Mouse (Mus musculus): Measurements from ENCODE around the gene Syncrip. TPM values are rescaled to one million over a fixed set of nuclear protein-coding genes. Genes with fewer than 3 reads are reported as not detected.
"Not testable (repeated sequence)": the region's sequence is repeated elsewhere in the genome, so short reads cannot be mapped to it uniquely, and the experiment has no call there.

Syncrip gene
- polyA plus RNA-seq, 1 experiment from 2014 or later: 87.4 TPM

GRCm38 (mm10) chr9:88500112-88500511 lies 17.7 kb upstream of the Syncrip start:
- Histone ChIP-seq H3K27ac (ENCODE audit: low read length) (no peak overlapping the region), H3K9ac (ENCODE audit: low read length) (no peak overlapping the region), H3K27me3 (ENCODE audit: control insufficient read depth, insufficient read depth, low read length) (no peaks in the 10 kb centered on the region), H3K4me2 (ENCODE audit: low read depth, low read length) (no peak overlapping the region), H3K4me3 (replicated peaks; ENCODE audit: low read length) (no peak overlapping the region), H3K4me1 (ENCODE audit: control insufficient read depth, insufficient read depth, low read length) (no peaks in the 10 kb centered on the region), H3K36me3 (ENCODE audit: control insufficient read depth, insufficient read depth, low read length) (no peaks in the 10 kb centered on the region), H3K9me3 (replicated peaks; ENCODE audit: control insufficient read depth, low read length) (no peaks in the 10 kb centered on the region)
- no peak for ATAC-seq (ENCODE audit: insufficient read depth, low FRiP score)
- 81% methylated on average over 2 of the region's 2 CpGs for WGBS

DNA sequence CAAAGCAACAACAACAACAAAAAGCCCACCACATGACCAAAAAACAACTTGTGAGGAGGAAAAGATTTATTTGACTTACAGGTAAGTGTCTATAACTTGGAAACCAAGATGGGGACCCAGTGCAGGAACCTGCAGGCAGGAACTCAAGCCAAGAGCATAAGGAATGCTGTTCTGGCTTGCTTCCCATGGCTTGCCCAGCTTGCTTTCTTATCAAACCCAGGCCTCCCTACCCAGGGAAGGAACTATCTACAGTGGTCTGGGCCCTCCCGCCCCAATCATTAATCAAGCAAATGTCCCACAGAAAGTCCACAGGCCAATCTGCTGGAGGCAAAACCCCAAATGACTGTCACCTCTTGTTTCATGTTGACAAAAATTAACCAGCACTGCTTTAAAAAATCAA lies 10.1 kb upstream of the Syncrip start:
- WGBS: 45% methylated on average over 1 of the region's 1 CpGs
- Histone ChIP-seq H3K9me3 (replicated peaks; ENCODE audit: control insufficient read depth, low read length) (no peaks in the 10 kb centered on the region), H3K27me3 (ENCODE audit: control insufficient read depth, insufficient read depth, low read length) (no peaks in the 10 kb centered on the region), H3K27ac (ENCODE audit: low read length) (no peak overlapping the region), H3K4me1 (ENCODE audit: control insufficient read depth, insufficient read depth, low read length) (no peaks in the 10 kb centered on the region), H3K4me2 (ENCODE audit: low read depth, low read length) (no peak overlapping the region), H3K4me3 (replicated peaks; ENCODE audit: low read length) (no peak overlapping the region), H3K9ac (ENCODE audit: low read length) (no peak overlapping the region), H3K36me3 (ENCODE audit: control insufficient read depth, insufficient read depth, low read length) (no peaks in the 10 kb centered on the region)
- peak; percentile 21; the same call in 1 of the 2 replicates for ATAC-seq (ENCODE audit: insufficient read depth, low FRiP score)

- no peak for ATAC-seq (ENCODE audit: insufficient read depth, low FRiP score)
- H3K9me3 ChIP-seq (replicated peaks; ENCODE audit: control insufficient read depth, low read length): no peaks in the 10 kb centered on the region
- no peak overlapping the region for H3K27ac ChIP-seq (ENCODE audit: low read length)
- H3K36me3 ChIP-seq (ENCODE audit: control insufficient read depth, insufficient read depth, low read length): no peaks in the 10 kb centered on the region
- H3K9ac ChIP-seq (ENCODE audit: low read length): no peak overlapping the region
- no peak overlapping the region for H3K4me2 ChIP-seq (ENCODE audit: low read depth, low read length)
- 49% methylated on average over 6 of the region's 6 CpGs for WGBS
- peaks cover 5% of the 10 kb centered on the region for H3K4me1 ChIP-seq (ENCODE audit: control insufficient read depth, insufficient read depth, low read length)
- H3K27me3 ChIP-seq (ENCODE audit: control insufficient read depth, insufficient read depth, low read length): no peaks in the 10 kb centered on the region
- no peak overlapping the region for H3K4me3 ChIP-seq (replicated peaks; ENCODE audit: low read length)
Measured at GRCm38 (mm10) chr9:88484531-88484930, 2.2 kb upstream of the Syncrip start.

DNA sequence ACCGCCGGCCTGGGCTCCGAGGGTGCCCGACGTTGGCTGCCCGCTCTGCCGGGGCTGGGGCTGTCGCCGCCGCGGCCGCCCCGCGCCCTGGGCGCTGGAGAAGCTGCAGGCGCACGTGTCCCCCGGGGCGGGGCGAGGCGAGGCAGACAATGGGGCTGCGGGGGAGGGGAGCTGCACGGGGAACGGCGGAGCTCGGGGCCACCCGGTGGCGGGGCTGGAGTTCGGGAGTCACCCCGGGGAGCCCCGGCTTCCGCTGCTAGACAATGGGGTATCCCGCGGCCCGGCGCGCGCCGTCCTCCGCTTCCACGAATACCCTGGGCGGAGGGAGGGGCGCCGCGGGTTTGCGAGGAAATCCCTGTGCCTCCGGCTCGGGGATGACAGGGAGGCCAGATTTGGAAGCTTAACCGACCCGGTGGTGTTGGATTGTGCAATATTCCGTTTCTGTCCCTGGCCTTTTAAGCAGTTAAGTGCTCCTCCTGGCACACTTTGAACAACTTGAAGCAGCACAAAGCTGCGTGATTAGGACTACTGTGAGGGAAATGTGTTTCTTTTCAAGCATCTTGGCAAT lies 539 bp upstream of the Syncrip start:
- Histone ChIP-seq H3K4me3 (replicated peaks; ENCODE audit: low read length) (peak overlapping the region; percentile 95), H3K9me3 (replicated peaks; ENCODE audit: control insufficient read depth, low read length) (no peaks in the 10 kb centered on the region), H3K27ac (ENCODE audit: low read length) (peak overlapping the region; percentile 97), H3K4me1 (ENCODE audit: control insufficient read depth, insufficient read depth, low read length) (peaks cover 5% of the 10 kb centered on the region), H3K4me2 (ENCODE audit: low read depth, low read length) (peak overlapping the region; percentile 67), H3K9ac (ENCODE audit: low read length) (peak overlapping the region; percentile 93), H3K27me3 (ENCODE audit: control insufficient read depth, insufficient read depth, low read length) (no peaks in the 10 kb centered on the region), H3K36me3 (ENCODE audit: control insufficient read depth, insufficient read depth, low read length) (no peaks in the 10 kb centered on the region)
- under 1% methylated on average over 52 of the region's 52 CpGs for WGBS
- no peak for ATAC-seq (ENCODE audit: insufficient read depth, low FRiP score)

DNA sequence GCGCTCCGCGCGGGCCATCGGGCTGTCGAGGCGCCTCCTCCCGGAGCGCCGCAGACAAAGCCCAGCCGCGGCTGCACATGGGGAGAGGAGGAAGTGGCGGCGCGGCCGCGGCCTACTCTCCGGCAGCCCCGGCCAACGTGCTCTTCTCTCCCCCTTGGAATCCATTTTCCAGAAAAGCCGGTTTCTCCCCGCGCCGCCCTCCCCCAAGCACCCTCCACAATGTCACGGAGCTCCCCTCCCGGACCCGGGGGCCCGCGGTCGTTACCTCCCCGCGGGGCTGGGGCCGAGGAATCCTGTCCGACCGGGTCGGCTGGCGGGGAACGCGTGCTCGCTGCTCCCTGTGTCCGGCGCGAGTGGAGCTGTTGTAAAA lies 598 bp downstream of the Syncrip start:
- peaks cover 5% of the 10 kb centered on the region for H3K4me1 ChIP-seq (ENCODE audit: control insufficient read depth, insufficient read depth, low read length)
- peak overlapping the region; percentile 99 for H3K27ac ChIP-seq (ENCODE audit: low read length)
- H3K4me3 ChIP-seq (replicated peaks; ENCODE audit: low read length): peak overlapping the region; percentile 95
- peak overlapping the region; percentile 99 for H3K9ac ChIP-seq (ENCODE audit: low read length)
- H3K9me3 ChIP-seq (replicated peaks; ENCODE audit: control insufficient read depth, low read length): no peaks in the 10 kb centered on the region
- H3K27me3 ChIP-seq (ENCODE audit: control insufficient read depth, insufficient read depth, low read length): no peaks in the 10 kb centered on the region
- 0 out of 2 replicates have a peak, but pooled peaks cover 6% of the 10 kb centered on the region for H3K36me3 ChIP-seq (ENCODE audit: control insufficient read depth, insufficient read depth, low read length)
- peak; percentile 0; the same call in 1 of the 2 replicates for ATAC-seq (ENCODE audit: insufficient read depth, low FRiP score)
- H3K4me2 ChIP-seq (ENCODE audit: low read depth, low read length): peak overlapping the region; percentile 89; the same call in 1 of the 2 replicates
- WGBS: under 1% methylated on average over 38 of the region's 43 CpGs

DNA sequence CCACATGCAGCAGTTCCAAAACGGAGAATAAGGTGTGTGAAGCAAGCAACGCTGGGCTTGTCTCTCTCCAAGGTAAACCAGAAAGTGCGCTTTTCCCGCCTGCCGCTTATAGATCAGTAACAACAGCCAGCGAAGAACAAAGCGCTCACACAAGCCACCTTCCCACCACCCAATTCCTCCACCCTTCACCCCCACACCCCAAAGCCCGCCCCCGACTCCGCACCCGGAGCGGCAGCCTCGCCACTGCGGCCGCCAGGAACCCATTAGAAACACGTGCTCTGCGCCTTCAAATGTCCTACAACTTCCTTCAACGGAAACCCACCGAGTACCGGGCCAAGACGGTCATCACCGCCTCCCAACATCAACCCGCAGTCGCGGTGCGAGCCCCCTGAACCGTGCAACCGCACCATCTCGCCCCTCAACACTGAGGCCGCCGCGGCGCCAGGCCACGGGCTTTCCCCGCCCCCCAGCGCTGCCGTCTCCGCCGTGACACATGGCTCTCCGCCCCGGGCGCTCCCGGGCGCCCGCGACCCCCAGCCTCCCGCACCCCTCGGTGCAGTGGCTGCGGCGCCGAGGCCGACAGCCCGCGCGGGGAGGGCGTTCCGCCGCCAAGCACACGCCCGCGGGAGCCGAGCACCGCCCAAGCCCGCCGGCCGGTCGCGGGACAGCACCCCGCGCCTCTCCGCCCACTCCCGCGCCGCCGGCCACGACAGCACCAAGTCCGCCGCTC lies 1.1 kb downstream of the Syncrip start:
- WGBS: under 1% methylated on average over 76 of the region's 78 CpGs
- Histone ChIP-seq H3K9me3 (replicated peaks; ENCODE audit: control insufficient read depth, low read length) (no peaks in the 10 kb centered on the region), H3K9ac (ENCODE audit: low read length) (peak overlapping the region; percentile 99), H3K27me3 (ENCODE audit: control insufficient read depth, insufficient read depth, low read length) (no peaks in the 10 kb centered on the region), H3K4me3 (replicated peaks; ENCODE audit: low read length) (peak overlapping the region; percentile 95), H3K27ac (ENCODE audit: low read length) (peak overlapping the region; percentile 99), H3K36me3 (ENCODE audit: control insufficient read depth, insufficient read depth, low read length) (0 out of 2 replicates have a peak, but pooled peaks cover 7% of the 10 kb centered on the region), H3K4me2 (ENCODE audit: low read depth, low read length) (peak overlapping the region; percentile 89), H3K4me1 (ENCODE audit: control insufficient read depth, insufficient read depth, low read length) (peaks cover 5% of the 10 kb centered on the region)
- ATAC-seq (ENCODE audit: insufficient read depth, low FRiP score): peak; percentile 5; the same call in 1 of the 2 replicates

- H3K4me2 ChIP-seq (ENCODE audit: low read depth, low read length): peak overlapping the region; percentile 89
- no peaks in the 10 kb centered on the region for H3K27me3 ChIP-seq (ENCODE audit: control insufficient read depth, insufficient read depth, low read length)
- H3K27ac ChIP-seq (ENCODE audit: low read length): no peak overlapping the region
- peak overlapping the region; percentile 95 for H3K4me3 ChIP-seq (replicated peaks; ENCODE audit: low read length)
- H3K36me3 ChIP-seq (ENCODE audit: control insufficient read depth, insufficient read depth, low read length): 0 out of 2 replicates have a peak, but pooled peaks cover 9% of the 10 kb centered on the region
- peaks cover 5% of the 10 kb centered on the region for H3K4me1 ChIP-seq (ENCODE audit: control insufficient read depth, insufficient read depth, low read length)
- ATAC-seq (ENCODE audit: insufficient read depth, low FRiP score): no peak
- H3K9ac ChIP-seq (ENCODE audit: low read length): peak overlapping the region; percentile 54; the same call in 1 of the 2 replicates
- no peaks in the 10 kb centered on the region for H3K9me3 ChIP-seq (replicated peaks; ENCODE audit: control insufficient read depth, low read length)
- WGBS: 2% methylated on average over 1 of the region's 1 CpGs
Measured at GRCm38 (mm10) chr9:88480120-88480519, 2.3 kb downstream of the Syncrip start.

- Histone ChIP-seq H3K36me3 (ENCODE audit: control insufficient read depth, insufficient read depth, low read length) (peaks cover 18% of the 10 kb centered on the region; the same call in 1 of the 2 replicates), H3K9ac (ENCODE audit: low read length) (no peak overlapping the region), H3K27ac (ENCODE audit: low read length) (no peak overlapping the region), H3K4me3 (replicated peaks; ENCODE audit: low read length) (no peak overlapping the region), H3K27me3 (ENCODE audit: control insufficient read depth, insufficient read depth, low read length) (no peaks in the 10 kb centered on the region), H3K4me2 (ENCODE audit: low read depth, low read length) (no peak overlapping the region), H3K9me3 (replicated peaks; ENCODE audit: control insufficient read depth, low read length) (no peaks in the 10 kb centered on the region), H3K4me1 (ENCODE audit: control insufficient read depth, insufficient read depth, low read length) (peaks cover 5% of the 10 kb centered on the region)
- ATAC-seq (ENCODE audit: insufficient read depth, low FRiP score): no peak
- WGBS: 40% methylated on average over 1 of the region's 1 CpGs
Measured at GRCm38 (mm10) chr9:88476138-88476537, 6.2 kb downstream of the Syncrip start.

DNA sequence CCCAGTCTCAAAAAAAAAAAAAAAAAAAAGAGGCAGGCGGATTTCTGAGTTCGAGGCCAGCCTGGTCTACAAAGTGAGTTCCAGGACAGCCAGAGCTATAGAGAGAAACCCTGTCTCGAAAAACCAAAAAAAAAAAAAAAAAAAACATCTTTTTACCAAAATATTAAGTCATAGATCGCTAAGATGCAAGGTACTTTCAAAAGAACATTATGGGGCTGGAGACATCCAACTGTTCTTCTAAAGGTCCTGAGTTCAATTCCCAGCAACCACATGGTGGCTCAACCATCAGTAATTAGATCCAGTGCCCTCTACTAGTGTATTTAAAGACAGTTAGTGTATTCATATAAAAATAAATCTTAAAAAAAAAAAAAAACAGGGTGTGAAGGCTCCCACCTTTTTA lies 21.4 kb downstream of the Syncrip start:
- H3K27ac ChIP-seq (ENCODE audit: low read length); H3K4me3 ChIP-seq (replicated peaks; ENCODE audit: low read length); H3K27me3 ChIP-seq (ENCODE audit: control insufficient read depth, insufficient read depth, low read length); ATAC-seq (ENCODE audit: insufficient read depth, low FRiP score); H3K9me3 ChIP-seq (replicated peaks; ENCODE audit: control insufficient read depth, low read length); H3K4me2 ChIP-seq (ENCODE audit: low read depth, low read length); H3K9ac ChIP-seq (ENCODE audit: low read length); H3K4me1 ChIP-seq (ENCODE audit: control insufficient read depth, insufficient read depth, low read length): not testable (repeated sequence)
- peaks cover 19% of the 10 kb centered on the region; the same call in 1 of the 2 replicates for H3K36me3 ChIP-seq (ENCODE audit: control insufficient read depth, insufficient read depth, low read length)
- 82% methylated on average over 4 of the region's 4 CpGs for WGBS
